Mouse (Mus musculus) kidney, adult 8-10 months (tissue): ENCODE measurements at regions not wholly inside any gene's neighbourhood (a gene's known extent, or its start where the extent isn't known, plus 50 kb on each side); places are given as distances from the start of the nearest gene placed in this dataset.

Experiments used
- DNase-seq, 2 experiments: peaks; one replicate each; pipeline ENCODE4 v3.0.0; 2022

DNA sequence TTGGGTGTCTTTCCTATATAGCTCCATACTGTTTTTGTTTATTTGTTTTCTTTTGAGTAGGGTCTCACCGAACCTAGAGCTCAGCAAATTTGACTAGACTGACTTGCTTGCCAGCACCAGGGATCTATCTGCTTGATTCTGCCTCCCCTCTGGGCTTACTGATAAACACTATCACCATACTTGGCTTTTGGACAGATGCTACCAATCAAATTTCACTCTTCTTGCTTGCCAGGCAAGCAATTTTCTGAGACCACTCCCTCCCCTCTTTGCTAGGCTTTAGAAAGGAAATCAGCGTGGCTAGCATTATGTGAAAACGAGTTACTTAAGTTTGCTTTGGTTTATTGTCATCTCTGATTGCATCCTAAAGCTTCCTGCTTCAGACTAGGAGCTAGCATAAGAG lies 75.1 kb upstream of the Krr1 start:
- DNase-seq = no peak

GRCm38 (mm10) chr10:111900723-111901716 lies 71.4 kb upstream of the Krr1 start:
- no peak for DNase-seq

DNA sequence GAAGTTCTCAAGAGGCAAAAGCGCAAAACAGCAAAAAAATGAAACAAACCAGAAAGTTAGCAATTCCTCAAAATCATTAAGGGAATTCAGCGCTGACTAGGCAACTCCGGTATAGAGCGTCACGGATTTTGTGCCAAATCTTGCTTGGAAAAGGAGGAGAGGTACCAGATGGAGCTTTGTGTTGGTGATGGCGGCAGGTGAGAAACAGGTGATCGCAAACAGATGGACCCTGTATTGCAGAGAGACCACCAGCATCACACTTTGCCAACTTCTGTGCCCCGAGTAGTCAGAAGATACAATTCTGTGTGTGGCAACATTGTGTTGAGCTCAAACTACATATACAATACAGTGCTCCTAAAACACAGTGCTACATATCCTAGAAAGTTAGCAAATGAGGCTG lies 68.5 kb upstream of the Krr1 start:
- DNase-seq = no peak

- no peak for DNase-seq
Observed at GRCm38 (mm10) chr10:111907836-111908235, 64.6 kb upstream of the Krr1 start.

DNA sequence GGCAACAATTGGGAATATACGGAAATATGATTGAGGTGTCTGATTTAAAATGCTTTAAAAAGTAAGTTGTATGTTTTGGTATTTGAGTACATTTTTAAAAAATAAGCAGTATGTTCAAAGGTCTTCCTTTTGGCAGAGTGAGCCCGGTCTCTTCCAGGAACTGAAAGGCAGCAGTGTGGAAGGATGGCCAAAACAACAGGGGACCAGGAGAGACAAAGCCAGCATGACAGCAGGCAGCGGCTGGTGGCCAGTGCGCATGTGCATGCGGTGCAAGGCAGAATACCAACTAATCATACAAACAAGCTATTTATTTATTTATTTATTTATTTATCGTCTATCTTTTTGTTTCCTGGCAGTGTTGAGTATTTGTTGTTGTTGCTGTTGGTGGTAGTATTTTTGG lies 59.9 kb upstream of the Krr1 start:
- no peak for DNase-seq

DNA sequence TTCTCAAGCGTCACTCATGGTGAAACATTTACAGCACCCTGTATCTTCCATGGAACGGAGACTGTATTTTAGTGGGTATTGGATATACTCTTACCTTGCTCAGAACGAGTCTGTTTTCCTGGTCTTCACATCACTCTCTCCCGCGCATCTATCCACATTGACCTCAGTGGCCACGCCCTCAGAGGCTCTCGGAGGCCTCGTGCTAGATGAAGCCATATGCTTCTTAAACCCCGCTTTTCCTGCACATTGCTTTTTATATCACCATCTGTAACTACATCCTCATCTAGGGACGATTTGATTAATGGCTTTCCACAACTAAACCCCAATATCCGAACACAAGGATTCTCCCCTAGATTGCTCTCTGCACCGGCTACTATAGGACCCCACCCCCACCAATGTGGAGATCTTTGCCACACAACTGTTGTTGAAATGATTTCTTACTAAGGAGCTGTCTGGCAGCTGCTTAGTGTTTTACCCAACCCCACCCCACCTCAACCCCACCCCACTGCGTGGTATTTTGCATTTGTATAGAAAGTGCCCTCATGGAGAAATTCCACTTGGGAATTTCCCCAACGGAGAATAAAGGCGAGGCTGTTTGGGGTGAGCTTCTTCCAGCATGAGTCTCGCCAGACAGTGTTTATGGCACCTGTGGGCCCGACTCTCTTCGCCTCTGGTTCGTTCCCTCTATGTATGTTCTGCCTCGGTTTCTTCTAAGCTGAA lies 59.2 kb upstream of the Krr1 start:
- DNase-seq = no peak

DNA sequence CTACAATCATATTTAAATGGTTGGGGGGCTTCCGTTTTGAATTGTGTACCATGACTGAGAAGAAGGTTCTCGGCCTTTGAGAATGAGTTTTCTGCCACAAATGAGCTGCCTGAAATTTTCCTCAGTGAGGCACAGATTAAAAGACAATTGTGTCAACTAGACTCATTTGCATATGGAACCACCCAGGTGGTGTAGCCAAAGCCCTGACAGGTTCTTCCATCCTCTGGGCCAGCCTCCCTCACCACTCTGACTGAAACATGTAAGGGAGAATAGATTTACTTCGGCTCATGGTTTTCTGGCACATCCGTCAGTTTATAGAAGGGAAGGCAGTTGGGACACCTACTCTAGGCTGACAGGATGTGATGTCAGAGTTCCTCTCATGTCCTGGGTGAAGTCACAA lies 58.2 kb upstream of the Krr1 start:
- DNase-seq = no peak

GRCm38 (mm10) chr10:111918071-111918507 lies 54.4 kb upstream of the Krr1 start:
- no peak for DNase-seq

GRCm38 (mm10) chr10:111919475-111919874 lies 53.0 kb upstream of the Krr1 start:
- no peak for DNase-seq

DNA sequence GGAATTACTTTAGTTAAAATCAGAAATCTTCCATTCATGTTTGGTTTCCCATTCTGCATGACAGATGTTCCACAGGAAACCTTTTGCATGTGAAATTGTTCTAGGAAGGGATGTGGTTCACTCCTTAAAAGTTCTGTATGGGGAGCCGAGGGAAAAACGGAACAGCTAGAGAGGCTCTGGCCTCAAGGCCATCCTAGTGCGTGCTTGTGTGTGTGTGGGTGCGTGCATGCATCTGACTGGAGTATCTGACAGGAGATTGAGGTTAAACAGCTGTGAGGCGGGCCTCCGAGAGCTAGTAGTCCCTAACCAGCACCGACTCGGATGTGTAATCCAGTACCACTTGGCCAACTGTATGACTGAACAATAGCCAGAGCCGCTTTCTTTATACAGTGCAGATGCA lies 51.0 kb upstream of the Krr1 start:
- DNase-seq = no peak
